Mouse (Mus musculus) testis, adult 2 months (tissue): ENCODE results near the gene Bcl2l1.

ENCODE experiments used
- CTCF ChIP-seq: fragments of 200-500 bp; IDR thresholded peaks from 2 replicates; pipeline ENCODE4 v1.5.1; 2012; ENCODE audit warnings: low read depth, mild to moderate bottlenecking, inconsistent platforms, low read length, moderate library complexity; ENCODE audit not compliant: control insufficient read depth, insufficient read depth, insufficient replicate concordance
- POLR2A ChIP-seq: fragments of 200-500 bp; IDR thresholded peaks from 2 replicates; pipeline ENCODE4 v1.6.1; 2012; ENCODE audit warnings: low read depth, mild to moderate bottlenecking, inconsistent platforms, low read length, moderate library complexity; ENCODE audit not compliant: control insufficient read depth

DNA sequence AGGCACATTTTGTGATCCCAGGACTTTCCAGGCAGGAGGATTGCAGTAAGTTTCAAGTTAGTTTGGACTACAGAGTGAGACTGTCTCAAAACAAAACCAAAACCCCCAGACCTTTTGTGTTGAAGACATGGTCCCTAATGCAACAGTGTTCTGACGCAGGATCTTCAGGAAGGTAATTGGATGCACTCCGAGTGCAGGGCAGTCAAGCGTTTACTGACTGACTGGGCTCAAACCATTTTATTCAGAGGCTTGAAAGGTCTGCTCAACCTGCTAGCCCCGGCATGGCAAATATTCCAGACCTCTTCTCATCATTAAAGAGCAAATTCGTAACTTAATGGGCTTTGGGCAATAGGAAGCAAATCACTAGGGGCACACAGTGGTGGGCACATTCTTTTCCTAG lies 12.8 kb downstream of the Bcl2l1 start:
- TF ChIP-seq CTCF (no peak), POLR2A (no peak)
